Mouse (Mus musculus): ENCODE measurements around the gene Pik3ca. TPM values are rescaled to one million over a fixed set of nuclear protein-coding genes. Genes with fewer than 3 reads are reported as not detected.
A peak's percentile ranks its signal among the peaks of the same experiment; 100 is the strongest.

Pik3ca gene
- total RNA-seq, 1 experiment, result 19.8 TPM

DNA sequence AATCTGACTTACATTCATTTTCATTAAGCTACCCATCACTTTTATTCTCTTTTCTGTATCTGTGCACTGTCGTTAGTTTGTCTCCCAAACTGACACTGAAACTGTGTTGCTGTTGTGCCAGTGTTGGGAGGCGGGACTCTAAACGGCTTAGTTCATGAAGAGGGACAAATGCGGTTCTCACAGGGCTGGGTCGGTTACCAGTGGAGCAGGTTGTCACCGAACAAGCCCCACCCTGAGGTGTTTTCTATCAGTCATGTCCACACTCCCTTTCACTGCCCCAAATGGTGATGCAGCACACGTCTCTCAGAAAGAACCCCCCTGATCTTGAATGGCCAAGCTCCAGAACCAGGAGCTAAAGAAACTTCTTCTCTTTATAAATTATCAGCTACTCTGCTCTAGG is 25.5 kb upstream of the Pik3ca start:
- no peak overlapping the region for H3K27ac ChIP-seq (ENCODE audit: insufficient read depth, low read depth, low read length, poor library complexity, severe bottlenecking)
- H3K9ac ChIP-seq (ENCODE audit: insufficient read depth, low read depth, low read length, poor library complexity, severe bottlenecking), result no peak overlapping the region
- DNase-seq (ENCODE audit: low read depth, low spot score), result no peak
- H3K4me3 ChIP-seq (ENCODE audit: insufficient read depth in 1 of 2, low read depth in 1 of 2, low read length in 2 of 2, poor library complexity in 1 of 2, severe bottlenecking in 1 of 2), result no peak overlapping the region
- H3K9me3 ChIP-seq (ENCODE audit: control insufficient read depth, insufficient read depth, low read depth, low read length), result no peaks in the 10 kb centered on the region
- in situ Hi-C loops (cut with MboI; ENCODE audit: low sequenced_read_pairs in 2 of 2, unreplicated experiment in 2 of 2), result no loop called here
- no peak for TF ChIP-seq HCFC1 (IDR thresholded peaks at IDR 0.05; ENCODE audit: borderline replicate concordance, insufficient read depth, low read length)
- TF ChIP-seq ZNF384 (IDR thresholded peaks at IDR 0.05; ENCODE audit: low read depth, low read length), result no peak
- TF ChIP-seq CHD2 (IDR thresholded peaks at IDR 0.05; ENCODE audit: low read depth, low read length), result no peak
- no peak for TF ChIP-seq MAFK (IDR thresholded peaks at IDR 0.05; ENCODE audit: insufficient read depth, low read depth, low read length)
- no peak for TF ChIP-seq ZC3H11A (IDR thresholded peaks at IDR 0.05; ENCODE audit: borderline replicate concordance, low read depth, low read length)
- no peaks in the 10 kb centered on the region for H3K4me1 ChIP-seq (ENCODE audit: control insufficient read depth in 2 of 2, insufficient read depth in 2 of 2, low read length in 2 of 2, poor library complexity in 1 of 2)
- H3K36me3 ChIP-seq (ENCODE audit: control insufficient read depth, insufficient read depth, low read length, poor library complexity, severe bottlenecking), result no peaks in the 10 kb centered on the region

DNA sequence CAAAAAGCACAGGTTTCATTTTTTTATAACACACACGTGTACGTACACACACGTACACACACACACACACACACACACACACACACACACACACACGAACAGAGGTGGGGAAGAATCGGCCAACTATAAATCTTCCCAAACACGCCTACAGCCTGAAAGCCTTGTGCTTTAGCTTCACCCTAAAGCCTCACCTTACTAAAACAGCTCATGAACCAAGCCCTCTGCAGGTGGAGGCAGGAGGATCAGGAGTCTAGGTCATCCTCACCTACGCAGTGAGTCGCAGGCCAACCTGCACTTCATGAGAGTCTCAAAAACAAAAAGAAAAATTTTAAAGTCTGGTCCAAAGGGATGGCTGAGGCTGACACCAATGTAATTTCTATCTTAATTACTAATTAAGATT is 25.0 kb upstream of the Pik3ca start:
- Histone ChIP-seq H3K27ac (ENCODE audit: insufficient read depth, low read depth, low read length, poor library complexity, severe bottlenecking) (no peak overlapping the region), H3K4me1 (ENCODE audit: control insufficient read depth in 2 of 2, insufficient read depth in 2 of 2, low read length in 2 of 2, poor library complexity in 1 of 2) (no peaks in the 10 kb centered on the region), H3K36me3 (ENCODE audit: control insufficient read depth, insufficient read depth, low read length, poor library complexity, severe bottlenecking) (no peaks in the 10 kb centered on the region), H3K9ac (ENCODE audit: insufficient read depth, low read depth, low read length, poor library complexity, severe bottlenecking) (no peak overlapping the region), H3K9me3 (ENCODE audit: control insufficient read depth, insufficient read depth, low read depth, low read length) (no peaks in the 10 kb centered on the region), H3K4me3 (ENCODE audit: insufficient read depth in 1 of 2, low read depth in 1 of 2, low read length in 2 of 2, poor library complexity in 1 of 2, severe bottlenecking in 1 of 2) (no peak overlapping the region)
- no peak for DNase-seq (ENCODE audit: low read depth, low spot score)
- in situ Hi-C loops (cut with MboI; ENCODE audit: low sequenced_read_pairs in 2 of 2, unreplicated experiment in 2 of 2), result no loop called here
- TF ChIP-seq CHD2 (IDR thresholded peaks at IDR 0.05; ENCODE audit: low read depth, low read length) (no peak), MAFK (IDR thresholded peaks at IDR 0.05; ENCODE audit: insufficient read depth, low read depth, low read length) (no peak), HCFC1 (IDR thresholded peaks at IDR 0.05; ENCODE audit: borderline replicate concordance, insufficient read depth, low read length) (no peak), ZC3H11A (IDR thresholded peaks at IDR 0.05; ENCODE audit: borderline replicate concordance, low read depth, low read length) (no peak), ZNF384 (IDR thresholded peaks at IDR 0.05; ENCODE audit: low read depth, low read length) (no peak)

DNA sequence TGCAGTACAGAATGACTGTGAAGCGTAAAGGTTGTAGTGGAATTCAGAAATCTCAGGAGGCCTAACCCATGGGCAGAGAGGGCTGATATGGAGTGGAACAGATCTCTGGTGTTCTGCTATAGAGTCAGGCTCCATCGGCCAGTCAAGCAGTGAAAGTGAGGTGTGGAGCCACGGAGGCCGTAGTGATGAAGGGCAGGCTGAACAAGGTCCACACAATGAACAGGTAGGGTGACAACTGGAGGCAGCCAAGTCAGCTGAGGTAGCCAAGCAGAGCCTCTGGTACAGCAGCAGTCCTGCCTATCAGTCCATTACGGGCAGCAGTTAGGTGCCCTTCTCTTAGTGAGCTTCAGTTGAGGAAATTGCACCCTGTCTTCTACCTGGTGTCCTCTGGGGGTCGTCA is 24.2 kb upstream of the Pik3ca start:
- in situ Hi-C loops (cut with MboI; ENCODE audit: low sequenced_read_pairs in 2 of 2, unreplicated experiment in 2 of 2), result no loop called here

DNA sequence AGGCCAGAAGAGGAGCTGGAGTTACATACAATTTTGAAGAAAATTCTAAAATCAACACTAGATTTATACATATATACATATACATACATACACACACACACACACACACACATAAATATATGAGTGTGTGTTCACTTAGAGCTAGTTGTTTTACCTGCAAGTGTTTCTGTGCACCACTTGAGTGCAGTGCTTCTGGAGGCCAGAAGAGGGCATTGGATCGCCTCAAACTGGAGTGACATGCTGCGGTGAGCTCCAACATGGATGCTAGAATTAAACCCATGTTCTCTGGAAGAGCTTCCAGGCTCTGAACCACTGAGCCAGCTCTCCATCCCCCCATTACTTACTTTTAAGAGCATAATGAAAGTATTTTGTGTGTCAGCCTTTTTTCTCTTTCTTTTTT is 17.6 kb upstream of the Pik3ca start:
- Histone ChIP-seq H3K27ac (ENCODE audit: insufficient read depth, low read depth, low read length, poor library complexity, severe bottlenecking) (no peak overlapping the region), H3K9ac (ENCODE audit: insufficient read depth, low read depth, low read length, poor library complexity, severe bottlenecking) (no peak overlapping the region), H3K4me1 (ENCODE audit: control insufficient read depth in 2 of 2, insufficient read depth in 2 of 2, low read length in 2 of 2, poor library complexity in 1 of 2) (no peaks in the 10 kb centered on the region), H3K4me3 (ENCODE audit: insufficient read depth in 1 of 2, low read depth in 1 of 2, low read length in 2 of 2, poor library complexity in 1 of 2, severe bottlenecking in 1 of 2) (no peak overlapping the region), H3K36me3 (ENCODE audit: control insufficient read depth, insufficient read depth, low read length, poor library complexity, severe bottlenecking) (no peaks in the 10 kb centered on the region), H3K9me3 (ENCODE audit: control insufficient read depth, insufficient read depth, low read depth, low read length) (no peaks in the 10 kb centered on the region)
- in situ Hi-C loops (cut with MboI; ENCODE audit: low sequenced_read_pairs in 2 of 2, unreplicated experiment in 2 of 2), result loop anchor here in 1 of 2 experiments (10.0 kb wide), 1 partner anchor 125 kb away; no protein-coding TSS in a partner anchor
- DNase-seq (ENCODE audit: low read depth, low spot score), result no peak
- peak; percentile 66; the same call in 1 of the 2 replicates for TF ChIP-seq ZC3H11A (IDR thresholded peaks at IDR 0.05; ENCODE audit: borderline replicate concordance, low read depth, low read length)
- no peak for TF ChIP-seq ZNF384 (IDR thresholded peaks at IDR 0.05; ENCODE audit: low read depth, low read length)

More for the DNA sequence above, 24.2 kb upstream of the Pik3ca start:
- DNase-seq (ENCODE audit: low read depth, low spot score), result no peak
- no peak overlapping the region for H3K27ac ChIP-seq (ENCODE audit: insufficient read depth, low read depth, low read length, poor library complexity, severe bottlenecking)
- TF ChIP-seq ZC3H11A (IDR thresholded peaks at IDR 0.05; ENCODE audit: borderline replicate concordance, low read depth, low read length), result no peak
- TF ChIP-seq MAFK (IDR thresholded peaks at IDR 0.05; ENCODE audit: insufficient read depth, low read depth, low read length), result no peak
- no peak for TF ChIP-seq ZNF384 (IDR thresholded peaks at IDR 0.05; ENCODE audit: low read depth, low read length)
- no peak for TF ChIP-seq CHD2 (IDR thresholded peaks at IDR 0.05; ENCODE audit: low read depth, low read length)
- TF ChIP-seq HCFC1 (IDR thresholded peaks at IDR 0.05; ENCODE audit: borderline replicate concordance, insufficient read depth, low read length), result no peak
- H3K4me1 ChIP-seq (ENCODE audit: control insufficient read depth in 2 of 2, insufficient read depth in 2 of 2, low read length in 2 of 2, poor library complexity in 1 of 2), result no peaks in the 10 kb centered on the region
- no peaks in the 10 kb centered on the region for H3K36me3 ChIP-seq (ENCODE audit: control insufficient read depth, insufficient read depth, low read length, poor library complexity, severe bottlenecking)
- H3K9me3 ChIP-seq (ENCODE audit: control insufficient read depth, insufficient read depth, low read depth, low read length), result no peaks in the 10 kb centered on the region
- H3K9ac ChIP-seq (ENCODE audit: insufficient read depth, low read depth, low read length, poor library complexity, severe bottlenecking), result no peak overlapping the region
- H3K4me3 ChIP-seq (ENCODE audit: insufficient read depth in 1 of 2, low read depth in 1 of 2, low read length in 2 of 2, poor library complexity in 1 of 2, severe bottlenecking in 1 of 2), result no peak overlapping the region

DNA sequence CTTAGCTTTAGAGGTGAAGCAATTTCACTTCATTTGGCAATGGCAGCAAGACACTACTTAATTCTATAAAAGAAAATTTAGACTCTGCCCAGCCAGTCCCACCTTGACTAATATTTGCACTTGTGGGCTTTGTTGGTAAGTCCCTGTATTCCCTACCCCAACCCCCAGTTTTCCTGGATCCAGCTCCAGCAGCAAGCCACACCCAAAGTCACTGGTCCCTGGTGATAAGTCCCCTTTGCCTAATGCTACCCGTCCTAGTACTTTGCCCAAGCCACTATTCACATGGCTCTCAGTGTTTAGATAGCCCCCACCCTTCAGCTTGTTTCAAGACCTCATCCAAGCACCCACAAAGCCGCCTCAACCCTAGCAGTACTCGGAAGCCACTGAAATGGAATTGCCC is 15.9 kb upstream of the Pik3ca start:
- DNase-seq (ENCODE audit: low read depth, low spot score), result no peak
- no peak overlapping the region for H3K27ac ChIP-seq (ENCODE audit: insufficient read depth, low read depth, low read length, poor library complexity, severe bottlenecking)
- no peak overlapping the region for H3K4me3 ChIP-seq (ENCODE audit: insufficient read depth in 1 of 2, low read depth in 1 of 2, low read length in 2 of 2, poor library complexity in 1 of 2, severe bottlenecking in 1 of 2)
- in situ Hi-C loops (cut with MboI; ENCODE audit: low sequenced_read_pairs in 2 of 2, unreplicated experiment in 2 of 2), result loop anchor here in 1 of 2 experiments (10.0 kb wide), 1 partner anchor 123 kb away; no protein-coding TSS in a partner anchor
- no peaks in the 10 kb centered on the region for H3K9me3 ChIP-seq (ENCODE audit: control insufficient read depth, insufficient read depth, low read depth, low read length)
- no peak for TF ChIP-seq CHD2 (IDR thresholded peaks at IDR 0.05; ENCODE audit: low read depth, low read length)
- TF ChIP-seq HCFC1 (IDR thresholded peaks at IDR 0.05; ENCODE audit: borderline replicate concordance, insufficient read depth, low read length), result no peak
- TF ChIP-seq ZC3H11A (IDR thresholded peaks at IDR 0.05; ENCODE audit: borderline replicate concordance, low read depth, low read length), result no peak
- no peak for TF ChIP-seq ZNF384 (IDR thresholded peaks at IDR 0.05; ENCODE audit: low read depth, low read length)
- TF ChIP-seq MAFK (IDR thresholded peaks at IDR 0.05; ENCODE audit: insufficient read depth, low read depth, low read length), result no peak
- no peaks in the 10 kb centered on the region for H3K4me1 ChIP-seq (ENCODE audit: control insufficient read depth in 2 of 2, insufficient read depth in 2 of 2, low read length in 2 of 2, poor library complexity in 1 of 2)
- H3K9ac ChIP-seq (ENCODE audit: insufficient read depth, low read depth, low read length, poor library complexity, severe bottlenecking), result no peak overlapping the region
- H3K36me3 ChIP-seq (ENCODE audit: control insufficient read depth, insufficient read depth, low read length, poor library complexity, severe bottlenecking), result no peaks in the 10 kb centered on the region
